Mouse (Mus musculus) forebrain, embryonic 12.5 days (tissue): ENCODE data around the gene Ctdnep1. TPM values are rescaled to one million over a fixed set of nuclear protein-coding genes. Genes with fewer than 3 reads are reported as not detected.

Source experiments
- ATAC-seq: fragments of 200-750 bp; cut with Nextera tagmentation; 2 replicates; pipeline ENCODE4 v1.8.0; 2017; ENCODE audit warnings: moderate TSS enrichment; ENCODE audit not compliant: low FRiP score
- H3K27ac ChIP-seq: fragments of 300-500 bp; sonication (generic); 2 replicates; pipeline ENCODE4 v1.5.1; 2016; ENCODE audit warnings: mild to moderate bottlenecking
- H3K27me3 ChIP-seq: fragments of 300-500 bp; sonication (generic); 2 replicates; pipeline ENCODE4 v1.6.1; 2016; ENCODE audit warnings: mild to moderate bottlenecking
- H3K36me3 ChIP-seq: fragments of 300-500 bp; sonication (generic); replicated peaks from 2 replicates; pipeline ENCODE4 v1.6.1; 2016; ENCODE audit warnings: mild to moderate bottlenecking
- H3K4me1 ChIP-seq: fragments of 300-500 bp; sonication (generic); 2 replicates; pipeline ENCODE4 v1.6.1; 2016
- H3K4me2 ChIP-seq: fragments of 300-500 bp; sonication (generic); 2 replicates; pipeline ENCODE4 v1.6.1; 2016; ENCODE audit warnings: mild to moderate bottlenecking, moderate library complexity
- H3K4me3 ChIP-seq: fragments of 300-500 bp; sonication (generic); replicated peaks from 2 replicates; pipeline ENCODE4 v1.5.1; 2016; ENCODE audit warnings: mild to moderate bottlenecking
- H3K9ac ChIP-seq: fragments of 300-500 bp; sonication (generic); 2 replicates; pipeline ENCODE4 v1.6.1; 2016; ENCODE audit warnings: mild to moderate bottlenecking
- H3K9me3 ChIP-seq: fragments of 300-500 bp; sonication (generic); 2 replicates; pipeline ENCODE4 v1.6.1; 2016
- WGBS: fragments of 180-500 bp; shearing (Covaris S2); methylation state at CpG from one replicate; pipeline ENCODE4 v1.1.7; 2016; 5-methylcytosine and 5-hydroxymethylcytosine counted together
- polyA plus RNA-seq: library from polyadenylated mRNA; unstranded; fragments of >200 nt; fragmentation: Nextera tagmentation; extraction: Ambion mirVana; gene quantifications from 2 replicates; pipeline ENCODE4 v1.2.1, GENCODE M21; 2016

Ctdnep1 gene
- polyA plus RNA-seq, 1 experiment from 2014 or later: 20.7 TPM

GRCm38 (mm10) chr11:69939181-69939580 is 41.8 kb upstream of the Ctdnep1 start:
- peaks cover 5% of the 10 kb centered on the region for H3K36me3 ChIP-seq
- no peaks in the 10 kb centered on the region for H3K9me3 ChIP-seq
- H3K4me2 ChIP-seq: no peak overlapping the region
- no peak overlapping the region for H3K27ac ChIP-seq
- ATAC-seq: no peak
- H3K4me3 ChIP-seq: no peak overlapping the region
- peaks cover 41% of the 10 kb centered on the region for H3K27me3 ChIP-seq
- WGBS: 72% methylated on average over 5 of the region's 5 CpGs
- no peak overlapping the region for H3K9ac ChIP-seq
- peaks cover 24% of the 10 kb centered on the region for H3K4me1 ChIP-seq

- peaks cover 39% of the 10 kb centered on the region for H3K27me3 ChIP-seq
- H3K9me3 ChIP-seq: no peaks in the 10 kb centered on the region
- H3K4me2 ChIP-seq: no peak overlapping the region
- peaks cover 22% of the 10 kb centered on the region for H3K4me1 ChIP-seq
- H3K9ac ChIP-seq: no peak overlapping the region
- no peak overlapping the region for H3K27ac ChIP-seq
- ATAC-seq: no peak
- no peak overlapping the region for H3K4me3 ChIP-seq
- H3K36me3 ChIP-seq: peaks cover 10% of the 10 kb centered on the region
- WGBS: 92% methylated on average over 17 of the region's 17 CpGs
Measured at GRCm38 (mm10) chr11:69939731-69940130, 41.2 kb upstream of the Ctdnep1 start.

- no peaks in the 10 kb centered on the region for H3K9me3 ChIP-seq
- H3K4me2 ChIP-seq: no peak overlapping the region
- peaks cover 33% of the 10 kb centered on the region for H3K27me3 ChIP-seq
- ATAC-seq: no peak
- H3K4me1 ChIP-seq: peaks cover 15% of the 10 kb centered on the region
- WGBS: 86% methylated on average over 4 of the region's 4 CpGs
- H3K4me3 ChIP-seq: no peak overlapping the region
- H3K9ac ChIP-seq: no peak overlapping the region
- peaks cover 18% of the 10 kb centered on the region for H3K36me3 ChIP-seq
- H3K27ac ChIP-seq: no peak overlapping the region
Measured at GRCm38 (mm10) chr11:69940962-69941361, 40.0 kb upstream of the Ctdnep1 start.

GRCm38 (mm10) chr11:69945216-69945615 is 35.7 kb upstream of the Ctdnep1 start:
- H3K4me1 ChIP-seq: peaks cover 25% of the 10 kb centered on the region
- ATAC-seq: no peak
- peaks cover 18% of the 10 kb centered on the region for H3K36me3 ChIP-seq
- 85% methylated on average over 13 of the region's 13 CpGs for WGBS
- H3K27me3 ChIP-seq: 0 out of 2 replicates have a peak, but pooled peaks cover 3% of the 10 kb centered on the region
- H3K9ac ChIP-seq: no peak overlapping the region
- no peaks in the 10 kb centered on the region for H3K9me3 ChIP-seq
- no peak overlapping the region for H3K4me2 ChIP-seq
- H3K27ac ChIP-seq: no peak overlapping the region
- no peak overlapping the region for H3K4me3 ChIP-seq

- Histone ChIP-seq H3K9me3 (no peaks in the 10 kb centered on the region), H3K36me3 (peaks cover 18% of the 10 kb centered on the region), H3K4me2 (peak overlapping the region; percentile 68; the same call in 1 of the 2 replicates), H3K4me1 (peaks cover 25% of the 10 kb centered on the region), H3K27ac (no peak overlapping the region), H3K27me3 (peaks cover 9% of the 10 kb centered on the region; the same call in 1 of the 2 replicates), H3K9ac (no peak overlapping the region), H3K4me3 (peak overlapping the region; percentile 45; the same call in 1 of the 2 replicates)
- WGBS: 92% methylated on average over 18 of the region's 18 CpGs
- no peak for ATAC-seq
Measured at GRCm38 (mm10) chr11:69945997-69946891, 34.7 kb upstream of the Ctdnep1 start.

- H3K4me3 ChIP-seq: peak overlapping the region; percentile 45
- peak overlapping the region; percentile 56 for H3K9ac ChIP-seq
- H3K4me1 ChIP-seq: peaks cover 25% of the 10 kb centered on the region
- H3K27me3 ChIP-seq: peaks cover 13% of the 10 kb centered on the region
- peak; percentile 39 for ATAC-seq
- no peaks in the 10 kb centered on the region for H3K9me3 ChIP-seq
- peaks cover 18% of the 10 kb centered on the region for H3K36me3 ChIP-seq
- peak overlapping the region; percentile 68 for H3K4me2 ChIP-seq
- 3% methylated on average over 29 of the region's 29 CpGs for WGBS
- H3K27ac ChIP-seq: peak overlapping the region; percentile 71
Measured at GRCm38 (mm10) chr11:69947337-69948065, 33.5 kb upstream of the Ctdnep1 start.

GRCm38 (mm10) chr11:69948066-69948762 is 32.7 kb upstream of the Ctdnep1 start, which contains the start of gene Slc2a4:
Gene Slc2a4, minus strand, starts transcription at chr11:69948188.
- Histone ChIP-seq H3K9ac (peak within 1 kb of the TSS; percentile 57), H3K9me3 (no peaks in the 10 kb centered on the region), H3K4me2 (peak within 1 kb of the TSS; percentile 68), H3K27me3 (peaks cover 13% of the 10 kb centered on the region), H3K4me3 (peak within 1 kb of the TSS; percentile 45), H3K36me3 (peaks cover 18% of the 10 kb centered on the region), H3K27ac (peak within 1 kb of the TSS; percentile 92), H3K4me1 (peaks cover 25% of the 10 kb centered on the region)
- WGBS: 1% methylated on average over 34 of the region's 34 CpGs
- peak; percentile 96 for ATAC-seq

- Histone ChIP-seq H3K4me1 (peaks cover 25% of the 10 kb centered on the region), H3K4me2 (peak overlapping the region; percentile 68), H3K4me3 (peak overlapping the region; percentile 45), H3K27ac (peak overlapping the region; percentile 92), H3K27me3 (peaks cover 13% of the 10 kb centered on the region), H3K36me3 (peaks cover 17% of the 10 kb centered on the region), H3K9ac (peak overlapping the region; percentile 57), H3K9me3 (no peaks in the 10 kb centered on the region)
- 0% methylated on average over 14 of the region's 14 CpGs for WGBS
- peak; percentile 58 for ATAC-seq
Measured at GRCm38 (mm10) chr11:69948763-69949150, 32.2 kb upstream of the Ctdnep1 start.

- peak overlapping the region; percentile 17; the same call in 1 of the 2 replicates for H3K9ac ChIP-seq
- no peaks in the 10 kb centered on the region for H3K36me3 ChIP-seq
- 46% methylated on average over 4 of the region's 4 CpGs for WGBS
- H3K27ac ChIP-seq: no peak overlapping the region
- H3K9me3 ChIP-seq: no peaks in the 10 kb centered on the region
- H3K27me3 ChIP-seq: peaks cover 13% of the 10 kb centered on the region
- no peak overlapping the region for H3K4me2 ChIP-seq
- peaks cover 25% of the 10 kb centered on the region for H3K4me1 ChIP-seq
- no peak overlapping the region for H3K4me3 ChIP-seq
- no peak for ATAC-seq
Measured at GRCm38 (mm10) chr11:69950807-69951459, 30.0 kb upstream of the Ctdnep1 start.

GRCm38 (mm10) chr11:69952274-69952673 is 28.7 kb upstream of the Ctdnep1 start:
- peaks cover 14% of the 10 kb centered on the region for H3K4me1 ChIP-seq
- H3K9ac ChIP-seq: no peak overlapping the region
- no peak overlapping the region for H3K4me2 ChIP-seq
- ATAC-seq: no peak
- 53% methylated on average over 1 of the region's 1 CpGs for WGBS
- H3K9me3 ChIP-seq: no peaks in the 10 kb centered on the region
- H3K27me3 ChIP-seq: peaks cover 13% of the 10 kb centered on the region
- H3K27ac ChIP-seq: no peak overlapping the region
- no peak overlapping the region for H3K4me3 ChIP-seq
- no peaks in the 10 kb centered on the region for H3K36me3 ChIP-seq

- no peaks in the 10 kb centered on the region for H3K36me3 ChIP-seq
- H3K9me3 ChIP-seq: no peaks in the 10 kb centered on the region
- no peak overlapping the region for H3K27ac ChIP-seq
- no peak overlapping the region for H3K4me3 ChIP-seq
- no peak overlapping the region for H3K9ac ChIP-seq
- no peak for ATAC-seq
- peaks cover 14% of the 10 kb centered on the region for H3K27me3 ChIP-seq
- WGBS: 72% methylated on average over 11 of the region's 11 CpGs
- H3K4me2 ChIP-seq: no peak overlapping the region
- H3K4me1 ChIP-seq: peaks cover 7% of the 10 kb centered on the region
Measured at GRCm38 (mm10) chr11:69953267-69953915, 27.6 kb upstream of the Ctdnep1 start.
